Mouse (Mus musculus) myocyte (in vitro differentiated cells): ENCODE results near the gene Slc6a4. TPM values are rescaled to one million over a fixed set of nuclear protein-coding genes. Genes with fewer than 3 reads are reported as not detected.

Experiments used
- H3K27me3 ChIP-seq: one replicate; pipeline ENCODE4 v1.6.1; 2011; ENCODE audit not compliant: control insufficient read depth, insufficient read depth, insufficient read length
- H3K36me3 ChIP-seq: one replicate; pipeline ENCODE4 v1.6.1; 2011; ENCODE audit not compliant: control insufficient read depth, insufficient read depth
- H3K4me2 ChIP-seq: one replicate; pipeline ENCODE4 v1.6.1; 2011; ENCODE audit warnings: low read depth, control low read depth
- H3K4me3 ChIP-seq: one replicate; pipeline ENCODE4 v1.5.1; 2011; ENCODE audit warnings: mild to moderate bottlenecking, control low read depth, moderate library complexity
- H3K79me2 ChIP-seq: one replicate; pipeline ENCODE4 v1.6.1; 2011; ENCODE audit not compliant: control insufficient read depth, insufficient read depth
- H3ac ChIP-seq: one replicate; pipeline ENCODE4 v1.6.1; 2011; ENCODE audit not compliant: control insufficient read depth, insufficient read length
- CEBPB ChIP-seq: IDR thresholded peaks from 2 replicates; pipeline ENCODE4 v1.6.1; 2011; ENCODE audit warnings: mild to moderate bottlenecking, moderate library complexity; ENCODE audit not compliant: poor library complexity, insufficient read depth, severe bottlenecking
- E2F4 ChIP-seq: IDR thresholded peaks from one replicate; pipeline ENCODE4 v1.6.1; 2011; ENCODE audit warnings: mild to moderate bottlenecking, control low read depth, moderate library complexity; ENCODE audit not compliant: insufficient read depth
- MAX ChIP-seq: IDR thresholded peaks from one replicate; pipeline ENCODE4 v1.6.1; 2011; ENCODE audit warnings: low read depth, mild to moderate bottlenecking, control low read depth
- MYOD1 ChIP-seq, 3 experiments: IDR thresholded peaks; one replicate each; pipeline ENCODE4 v1.6.1; 2011; ENCODE audit warnings: control low read depth in 2 of 3, low read depth in 2 of 3, mild to moderate bottlenecking in 2 of 3, moderate library complexity in 1 of 3; ENCODE audit not compliant: insufficient read length in 2 of 3, control insufficient read depth in 1 of 3
- MYOG ChIP-seq, 3 experiments: IDR thresholded peaks; one replicate each; pipeline ENCODE4 v1.6.1; 2011; ENCODE audit warnings: control low read depth in 2 of 3, low read depth in 2 of 3, mild to moderate bottlenecking in 2 of 3; ENCODE audit not compliant: insufficient read length in 2 of 3, control insufficient read depth in 1 of 3, insufficient read depth in 1 of 3
- POLR2A ChIP-seq: IDR thresholded peaks from one replicate; pipeline ENCODE4 v1.6.1; 2011; ENCODE audit warnings: low read depth, mild to moderate bottlenecking, control low read depth, moderate library complexity; ENCODE audit not compliant: insufficient read length
- POLR2AphosphoS2 ChIP-seq: IDR thresholded peaks from one replicate; pipeline ENCODE4 v1.6.1; 2011; ENCODE audit warnings: low read depth, control low read depth; ENCODE audit not compliant: insufficient read length
- REST ChIP-seq: IDR thresholded peaks from one replicate; pipeline ENCODE4 v1.6.1; 2011; ENCODE audit warnings: mild to moderate bottlenecking, control low read depth, moderate library complexity; ENCODE audit not compliant: insufficient read depth, insufficient read length
- SRF ChIP-seq: IDR thresholded peaks from one replicate; pipeline ENCODE4 v1.6.1; 2011; ENCODE audit warnings: low read depth; ENCODE audit not compliant: control insufficient read depth, insufficient read length
- TCF12 ChIP-seq: IDR thresholded peaks from one replicate; pipeline ENCODE4 v1.6.1; 2011; ENCODE audit warnings: mild to moderate bottlenecking, control low read depth; ENCODE audit not compliant: poor library complexity, insufficient read depth, severe bottlenecking
- TCF3 ChIP-seq: IDR thresholded peaks from one replicate; pipeline ENCODE4 v1.6.1; 2011; ENCODE audit warnings: low read depth, control low read depth; ENCODE audit not compliant: insufficient read length
- USF1 ChIP-seq: IDR thresholded peaks from one replicate; pipeline ENCODE4 v1.6.1; 2011; ENCODE audit warnings: low read depth, mild to moderate bottlenecking, control low read depth, moderate library complexity
- polyA plus RNA-seq: library from polyadenylated mRNA; unstranded; fragments of >200 nt; fragmentation: generic; extraction: Trizol; gene quantifications from one replicate; pipeline ENCODE4 v1.2.1, GENCODE M21; 2012; ENCODE audit warnings: missing spikeins

The Slc6a4 gene
- polyA plus RNA-seq = not detected

GRCm38 (mm10) chr11:76997916-76998704 lies at the start of gene Slc6a4:
Slc6a4 (plus strand) TSS chr11:76998603.
- Histone ChIP-seq H3K4me3 (peak within 1 kb of the TSS; percentile 18), H3K79me2 (no peaks in the 10 kb centered on the region), H3K27me3 (peaks cover 22% of the 10 kb centered on the region), H3K4me2 (peak within 1 kb of the TSS; percentile 79), H3K36me3 (no peaks in the 10 kb centered on the region), H3ac (no peak within 1 kb of the TSS)
- TF ChIP-seq MYOG (IDR thresholded peaks at IDR 0.05; ENCODE audit: control insufficient read depth in 1 of 3, insufficient read depth in 1 of 3, insufficient read length in 2 of 3, low read depth in 2 of 3) (no peak), CEBPB (no peak), REST (no peak), SRF (no peak), MYOD1 (IDR thresholded peaks at IDR 0.05; ENCODE audit: control insufficient read depth in 1 of 3, insufficient read length in 2 of 3, low read depth in 2 of 3) (no peak), POLR2AphosphoS2 (no peak), USF1 (no peak), TCF3 (no peak), POLR2A (no peak), E2F4 (no peak), MAX (no peak), TCF12 (no peak)

GRCm38 (mm10) chr11:76953536-76953935 lies 44.9 kb upstream of the Slc6a4 start:
- Histone ChIP-seq H3K4me2 (peak overlapping the region; percentile 33), H3ac (no peak overlapping the region), H3K27me3 (no peaks in the 10 kb centered on the region), H3K79me2 (no peaks in the 10 kb centered on the region), H3K36me3 (peaks cover 68% of the 10 kb centered on the region), H3K4me3 (no peak overlapping the region)
- TF ChIP-seq CEBPB (0 out of 2 replicates have a peak, but pooled peaks have one; percentile 13), POLR2AphosphoS2 (no peak)

GRCm38 (mm10) chr11:76965703-76966102 lies 32.7 kb upstream of the Slc6a4 start:
- Histone ChIP-seq H3K4me3 (no peak overlapping the region), H3K79me2 (no peaks in the 10 kb centered on the region), H3ac (no peak overlapping the region), H3K36me3 (peaks cover 66% of the 10 kb centered on the region), H3K4me2 (no peak overlapping the region), H3K27me3 (no peaks in the 10 kb centered on the region)
- TF ChIP-seq MYOG (IDR thresholded peaks at IDR 0.05; ENCODE audit: control insufficient read depth in 1 of 3, insufficient read depth in 1 of 3, insufficient read length in 2 of 3, low read depth in 2 of 3) = no peak
- no peak for TF ChIP-seq REST
- TF ChIP-seq CEBPB = no peak
- no peak for TF ChIP-seq TCF12
- no peak for TF ChIP-seq POLR2A
- TF ChIP-seq USF1 = no peak
- TF ChIP-seq POLR2AphosphoS2 = no peak
- TF ChIP-seq MYOD1 (IDR thresholded peaks at IDR 0.05; ENCODE audit: control insufficient read depth in 1 of 3, insufficient read length in 2 of 3, low read depth in 2 of 3) = no peak
- TF ChIP-seq TCF3 = no peak
- no peak for TF ChIP-seq MAX
- no peak for TF ChIP-seq SRF
- no peak for TF ChIP-seq E2F4

GRCm38 (mm10) chr11:76970328-76970727 lies 28.1 kb upstream of the Slc6a4 start:
- Histone ChIP-seq H3K79me2 (no peaks in the 10 kb centered on the region), H3K27me3 (no peaks in the 10 kb centered on the region), H3K4me2 (no peak overlapping the region), H3ac (no peak overlapping the region), H3K36me3 (peaks cover 43% of the 10 kb centered on the region), H3K4me3 (no peak overlapping the region)
- no peak for TF ChIP-seq MYOG (IDR thresholded peaks at IDR 0.05; ENCODE audit: control insufficient read depth in 1 of 3, insufficient read depth in 1 of 3, insufficient read length in 2 of 3, low read depth in 2 of 3)
- no peak for TF ChIP-seq SRF
- TF ChIP-seq MAX = no peak
- TF ChIP-seq POLR2A = no peak
- no peak for TF ChIP-seq CEBPB
- no peak for TF ChIP-seq POLR2AphosphoS2
- TF ChIP-seq E2F4 = no peak
- no peak for TF ChIP-seq TCF12
- no peak for TF ChIP-seq TCF3
- no peak for TF ChIP-seq REST
